Mouse (Mus musculus): ENCODE data around the gene Gse1. TPM values are rescaled to one million over a fixed set of nuclear protein-coding genes. Genes with fewer than 3 reads are reported as not detected.
A peak's percentile ranks its signal among the peaks of the same experiment; 100 is the strongest.

Gse1 gene
- 22.2 and 23.6 TPM in 2 replicates for polyA plus RNA-seq (2014; fragmentation: Nextera tagmentation; extraction: Ambion mirVana)

DNA sequence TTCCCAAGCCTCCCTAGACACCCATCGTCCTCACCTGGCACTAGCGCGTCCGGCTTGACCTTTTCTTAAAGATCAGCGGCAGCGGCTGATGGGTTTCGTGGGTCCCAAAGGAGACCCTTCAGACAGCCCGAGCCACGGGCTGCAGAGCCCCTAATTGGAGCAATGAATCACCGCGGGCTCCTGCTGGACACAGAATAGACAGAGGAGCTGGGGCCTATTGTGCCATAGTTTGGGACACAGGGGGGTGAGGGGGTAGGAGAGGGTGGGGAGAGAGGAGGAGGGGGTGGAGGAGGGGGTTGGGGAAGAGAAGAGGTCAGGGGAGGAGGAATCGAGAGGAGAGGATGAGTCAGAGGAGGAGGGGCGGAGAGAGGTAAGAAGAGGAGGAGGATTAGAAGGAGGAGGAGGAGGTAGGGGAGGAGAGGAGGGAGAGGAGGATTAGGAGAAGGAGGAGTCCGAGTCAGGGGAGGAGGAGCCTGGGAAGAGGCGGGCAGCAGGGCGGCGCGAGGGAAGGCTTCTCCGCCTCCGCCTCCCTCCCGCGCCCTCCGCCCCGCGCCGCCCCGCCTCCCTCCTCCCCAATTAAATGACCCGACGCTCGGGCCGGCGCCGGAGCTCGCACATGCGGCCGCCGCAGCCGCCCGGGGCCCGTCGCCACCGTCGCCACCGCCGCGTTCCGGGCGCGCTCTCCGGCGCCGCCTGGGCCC is at the start of gene Gse1:
Gse1 (plus strand) TSS at position 566 of the 701 bp plus-strand sequence.
- H3K4me2 ChIP-seq (ENCODE audit: low read depth, low read length, severe bottlenecking): peak within 1 kb of the TSS; percentile 98
- H3K9me3 ChIP-seq (ENCODE audit: control insufficient read depth, low read length): no peaks in the 10 kb centered on the region
- DNase-seq (ENCODE audit: low spot score) (peak; percentile 94), ATAC-seq (replicated peaks; ENCODE audit: low FRiP score) (peak; percentile 75)
- peak within 1 kb of the TSS; percentile 71 for H3K9ac ChIP-seq (ENCODE audit: low read length)
- H3K4me3 ChIP-seq (ENCODE audit: low read depth, low read length): peak within 1 kb of the TSS; percentile 63
- peaks cover 72% of the 10 kb centered on the region for H3K4me1 ChIP-seq (replicated peaks; ENCODE audit: control insufficient read depth, insufficient read depth, low read length)
- H3K27me3 ChIP-seq (ENCODE audit: control insufficient read depth, insufficient read depth, low read length): peaks cover 13% of the 10 kb centered on the region
- H3K36me3 ChIP-seq (ENCODE audit: control insufficient read depth, insufficient read depth, low read length): no peaks in the 10 kb centered on the region
- WGBS: 0% methylated on average over 22 of the region's 52 CpGs
- peak within 1 kb of the TSS; percentile 72; the same call in 1 of the 2 replicates for H3K27ac ChIP-seq (ENCODE audit: low read depth, low read length)

DNA sequence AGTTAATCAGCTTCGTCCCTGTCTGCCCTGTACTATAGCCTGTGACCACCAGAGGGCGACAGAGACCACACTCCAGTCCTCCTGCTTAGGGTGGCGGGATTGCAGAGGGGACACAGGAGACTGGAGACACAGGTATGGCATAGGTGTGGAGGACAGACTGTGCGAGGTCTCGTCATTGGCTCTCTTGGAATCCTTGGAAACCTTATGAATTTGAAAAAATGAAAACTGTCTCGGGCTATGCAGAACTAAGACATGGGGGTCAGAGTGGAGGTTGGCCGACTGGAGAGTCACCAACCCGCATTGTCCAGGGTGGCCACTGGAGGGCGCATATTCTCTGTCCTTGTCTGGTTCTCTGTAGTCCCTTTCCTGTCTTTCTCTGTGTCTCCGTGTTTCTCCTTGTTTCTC is 49.2 kb upstream of the Gse1 start:
- H3K27me3 ChIP-seq (ENCODE audit: control insufficient read depth, insufficient read depth, low read length): peaks cover 6% of the 10 kb centered on the region; the same call in 1 of the 2 replicates
- H3K4me1 ChIP-seq (replicated peaks; ENCODE audit: control insufficient read depth, insufficient read depth, low read length): peaks cover 35% of the 10 kb centered on the region
- H3K4me2 ChIP-seq (ENCODE audit: low read depth, low read length, severe bottlenecking): peak overlapping the region; percentile 40; the same call in 1 of the 2 replicates
- DNase-seq (ENCODE audit: low spot score): peak; percentile 97
- no peaks in the 10 kb centered on the region for H3K9me3 ChIP-seq (ENCODE audit: control insufficient read depth, low read length)
- 0% methylated on average over 10 of the region's 10 CpGs for WGBS
- H3K4me3 ChIP-seq (ENCODE audit: low read depth, low read length): no peak overlapping the region
- ATAC-seq (replicated peaks; ENCODE audit: low FRiP score): peak; percentile 34
- H3K9ac ChIP-seq (ENCODE audit: low read length): peak overlapping the region; percentile 16; the same call in 1 of the 2 replicates
- no peaks in the 10 kb centered on the region for H3K36me3 ChIP-seq (ENCODE audit: control insufficient read depth, insufficient read depth, low read length)
- no peak overlapping the region for H3K27ac ChIP-seq (ENCODE audit: low read depth, low read length)

DNA sequence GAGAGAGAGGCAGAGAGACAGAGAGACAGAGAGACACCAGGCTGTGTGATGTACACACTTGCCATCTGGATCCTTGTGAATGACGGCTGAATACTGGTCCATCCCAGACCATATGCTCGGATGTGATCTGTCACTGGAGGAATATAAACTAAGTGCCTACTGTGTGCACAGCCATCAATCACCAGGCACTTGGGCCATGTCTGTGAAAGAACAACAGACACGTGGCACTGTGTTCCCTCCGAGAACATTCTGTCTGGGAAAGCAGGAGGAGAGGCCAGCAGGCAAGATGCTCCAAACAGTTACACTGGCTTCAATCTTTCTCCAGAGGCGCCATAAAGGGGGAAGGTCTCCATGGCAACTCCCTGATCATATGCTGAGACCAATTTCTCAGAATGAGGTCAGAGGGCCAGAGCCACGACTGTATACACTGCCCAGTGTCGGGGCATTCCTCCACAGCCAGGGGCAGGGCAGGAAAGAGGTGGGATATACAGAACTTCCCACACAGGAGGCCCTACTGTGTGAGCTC is 47.7 kb upstream of the Gse1 start:
- no peaks in the 10 kb centered on the region for H3K27me3 ChIP-seq (ENCODE audit: control insufficient read depth, insufficient read depth, low read length)
- H3K36me3 ChIP-seq (ENCODE audit: control insufficient read depth, insufficient read depth, low read length): no peaks in the 10 kb centered on the region
- 58% methylated on average over 7 of the region's 7 CpGs for WGBS
- DNase-seq (ENCODE audit: low spot score) (no peak), ATAC-seq (replicated peaks; ENCODE audit: low FRiP score) (no peak)
- peaks cover 42% of the 10 kb centered on the region for H3K4me1 ChIP-seq (replicated peaks; ENCODE audit: control insufficient read depth, insufficient read depth, low read length)
- no peak overlapping the region for H3K27ac ChIP-seq (ENCODE audit: low read depth, low read length)
- H3K4me3 ChIP-seq (ENCODE audit: low read depth, low read length): no peak overlapping the region
- no peak overlapping the region for H3K4me2 ChIP-seq (ENCODE audit: low read depth, low read length, severe bottlenecking)
- no peaks in the 10 kb centered on the region for H3K9me3 ChIP-seq (ENCODE audit: control insufficient read depth, low read length)
- H3K9ac ChIP-seq (ENCODE audit: low read length): no peak overlapping the region; the same call in 1 of the 2 replicates

DNA sequence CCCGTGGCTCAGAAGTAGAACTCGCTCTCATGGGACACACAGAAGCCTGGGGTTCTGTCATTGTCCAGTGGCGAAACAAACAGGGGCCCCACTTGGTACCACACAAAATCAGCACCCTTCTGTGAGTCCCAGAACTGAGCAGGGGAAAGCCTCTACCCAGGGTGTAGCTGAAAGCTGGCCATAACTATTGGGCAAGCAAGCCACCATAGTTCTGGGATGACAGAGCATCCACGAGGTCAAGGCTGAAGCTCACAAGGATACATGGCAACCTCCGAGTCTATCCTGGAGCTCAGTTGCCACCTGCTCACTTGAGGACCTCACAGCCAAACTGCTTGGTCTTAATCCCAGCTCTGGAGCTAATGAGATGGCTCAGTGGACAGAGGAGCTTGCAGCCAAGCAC is 47.0 kb upstream of the Gse1 start:
- DNase-seq (ENCODE audit: low spot score) (no peak), ATAC-seq (replicated peaks; ENCODE audit: low FRiP score) (no peak)
- Histone ChIP-seq H3K4me3 (ENCODE audit: low read depth, low read length) (no peak overlapping the region), H3K4me2 (ENCODE audit: low read depth, low read length, severe bottlenecking) (no peak overlapping the region), H3K36me3 (ENCODE audit: control insufficient read depth, insufficient read depth, low read length) (no peaks in the 10 kb centered on the region), H3K9ac (ENCODE audit: low read length) (no peak overlapping the region), H3K27me3 (ENCODE audit: control insufficient read depth, insufficient read depth, low read length) (no peaks in the 10 kb centered on the region), H3K9me3 (ENCODE audit: control insufficient read depth, low read length) (no peaks in the 10 kb centered on the region), H3K4me1 (replicated peaks; ENCODE audit: control insufficient read depth, insufficient read depth, low read length) (peaks cover 41% of the 10 kb centered on the region), H3K27ac (ENCODE audit: low read depth, low read length) (no peak overlapping the region)
- WGBS: 86% methylated on average over 5 of the region's 5 CpGs

DNA sequence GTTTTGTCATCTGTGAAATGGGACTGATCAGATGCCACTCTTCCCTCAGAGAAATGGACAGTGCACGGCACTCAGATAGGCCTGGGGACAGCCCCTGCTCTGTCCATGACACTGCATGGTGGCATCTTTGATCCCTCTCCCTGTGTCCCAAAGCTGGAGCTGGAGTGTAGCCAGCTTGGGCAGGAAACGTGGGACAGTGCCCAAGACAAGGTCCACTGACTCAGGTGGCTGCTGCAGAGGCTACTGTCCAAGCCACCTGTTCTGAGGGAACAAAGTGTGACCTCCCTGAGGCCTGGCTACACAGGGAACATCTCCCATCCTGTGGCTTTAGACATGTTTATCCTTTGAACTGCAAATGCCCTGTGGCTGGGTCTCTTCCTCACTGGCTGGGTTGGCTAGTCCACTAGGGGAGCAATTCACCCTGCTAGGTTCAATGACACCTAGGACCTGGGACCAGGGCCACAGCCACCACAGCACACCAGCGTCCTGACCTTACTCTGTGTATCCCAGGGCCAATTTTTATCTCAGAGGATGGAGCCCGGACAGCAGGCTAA is 46.3 kb upstream of the Gse1 start:
- no peaks in the 10 kb centered on the region for H3K9me3 ChIP-seq (ENCODE audit: control insufficient read depth, low read length)
- no peak for DNase-seq (ENCODE audit: low spot score)
- H3K4me2 ChIP-seq (ENCODE audit: low read depth, low read length, severe bottlenecking): no peak overlapping the region
- ATAC-seq (replicated peaks; ENCODE audit: low FRiP score): no peak
- H3K36me3 ChIP-seq (ENCODE audit: control insufficient read depth, insufficient read depth, low read length): no peaks in the 10 kb centered on the region
- H3K4me3 ChIP-seq (ENCODE audit: low read depth, low read length): no peak overlapping the region
- no peak overlapping the region for H3K27ac ChIP-seq (ENCODE audit: low read depth, low read length)
- H3K27me3 ChIP-seq (ENCODE audit: control insufficient read depth, insufficient read depth, low read length): no peaks in the 10 kb centered on the region
- no peak overlapping the region for H3K9ac ChIP-seq (ENCODE audit: low read length)
- peaks cover 34% of the 10 kb centered on the region for H3K4me1 ChIP-seq (replicated peaks; ENCODE audit: control insufficient read depth, insufficient read depth, low read length)
- 76% methylated on average over 4 of the region's 4 CpGs for WGBS

DNA sequence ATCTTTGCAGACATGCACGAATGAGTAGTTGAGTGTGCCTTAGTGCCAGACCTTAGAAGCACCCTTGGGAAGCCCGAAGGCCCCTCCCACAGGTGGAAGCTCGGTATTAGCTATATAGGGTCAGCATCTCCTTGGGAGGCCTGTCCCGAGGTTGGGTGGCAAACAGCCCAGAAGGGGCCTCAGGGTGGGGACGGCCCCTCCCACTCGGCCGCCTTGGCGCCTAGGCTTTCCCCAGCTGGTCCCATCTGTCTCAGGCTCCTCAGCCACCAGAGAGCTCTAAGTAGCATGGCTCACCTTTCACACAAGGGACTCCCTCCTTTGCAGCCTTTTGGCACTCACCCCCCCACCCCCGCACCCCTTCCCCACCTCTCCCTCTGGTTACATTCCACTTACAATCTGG is 43.9 kb upstream of the Gse1 start:
- Histone ChIP-seq H3K4me2 (ENCODE audit: low read depth, low read length, severe bottlenecking) (no peak overlapping the region), H3K27me3 (ENCODE audit: control insufficient read depth, insufficient read depth, low read length) (no peaks in the 10 kb centered on the region), H3K9ac (ENCODE audit: low read length) (no peak overlapping the region), H3K4me1 (replicated peaks; ENCODE audit: control insufficient read depth, insufficient read depth, low read length) (peaks cover 19% of the 10 kb centered on the region), H3K9me3 (ENCODE audit: control insufficient read depth, low read length) (no peaks in the 10 kb centered on the region), H3K4me3 (ENCODE audit: low read depth, low read length) (no peak overlapping the region), H3K36me3 (ENCODE audit: control insufficient read depth, insufficient read depth, low read length) (no peaks in the 10 kb centered on the region), H3K27ac (ENCODE audit: low read depth, low read length) (no peak overlapping the region)
- ATAC-seq (replicated peaks; ENCODE audit: low FRiP score) (no peak), DNase-seq (ENCODE audit: low spot score) (no peak)
- WGBS: 46% methylated on average over 9 of the region's 9 CpGs

DNA sequence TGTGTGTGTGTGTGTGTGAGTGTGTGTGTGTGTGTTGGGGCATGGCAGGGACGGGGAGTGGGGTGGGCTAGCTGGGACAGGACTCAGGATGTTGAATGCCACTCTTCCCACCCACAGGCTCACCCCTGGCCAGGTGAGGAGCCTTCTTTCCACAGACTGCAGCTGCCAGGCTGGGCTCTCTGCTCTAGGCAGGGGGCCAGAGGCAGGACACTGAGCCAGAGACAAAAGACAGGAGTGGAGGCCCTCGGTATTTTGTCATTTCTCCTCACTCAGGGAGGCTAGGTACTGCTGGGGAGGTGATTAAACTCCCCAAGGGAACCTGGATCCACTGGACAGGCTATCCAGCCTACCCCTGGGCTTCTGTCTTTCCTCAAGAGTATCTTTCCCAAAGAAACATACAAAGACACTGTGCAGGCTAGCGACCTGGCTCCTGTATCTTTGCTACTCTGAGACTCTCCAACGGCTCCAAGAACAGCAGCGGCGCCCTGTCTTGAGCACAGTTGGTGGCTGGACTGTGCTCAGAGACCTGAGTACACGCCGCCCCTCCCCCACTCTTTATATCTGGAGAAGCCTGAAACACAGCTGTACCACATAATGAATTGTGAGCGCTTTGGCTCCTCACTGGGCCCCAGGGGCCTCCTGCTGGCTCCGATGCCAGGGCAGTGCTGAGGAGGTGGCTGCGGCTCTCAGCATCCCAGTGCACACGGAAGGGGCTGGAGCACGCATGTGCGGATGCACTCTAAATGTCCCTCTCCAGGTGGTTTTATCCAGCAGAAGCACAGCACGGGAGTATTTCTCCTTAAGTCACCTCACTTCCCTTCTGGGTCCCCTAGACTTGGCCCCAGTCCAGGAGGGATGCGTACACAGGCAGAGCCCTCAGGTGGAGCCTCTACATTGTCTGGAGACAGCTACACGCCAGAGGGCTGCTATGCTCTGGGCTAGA is 43.1 kb upstream of the Gse1 start:
- Histone ChIP-seq H3K9me3 (ENCODE audit: control insufficient read depth, low read length) (no peaks in the 10 kb centered on the region), H3K36me3 (ENCODE audit: control insufficient read depth, insufficient read depth, low read length) (no peaks in the 10 kb centered on the region), H3K27me3 (ENCODE audit: control insufficient read depth, insufficient read depth, low read length) (no peaks in the 10 kb centered on the region), H3K27ac (ENCODE audit: low read depth, low read length) (peak overlapping the region; percentile 66), H3K9ac (ENCODE audit: low read length) (peak overlapping the region; percentile 43), H3K4me3 (ENCODE audit: low read depth, low read length) (no peak overlapping the region), H3K4me1 (replicated peaks; ENCODE audit: control insufficient read depth, insufficient read depth, low read length) (peaks cover 17% of the 10 kb centered on the region), H3K4me2 (ENCODE audit: low read depth, low read length, severe bottlenecking) (peak overlapping the region; percentile 25)
- 37% methylated on average over 17 of the region's 17 CpGs for WGBS
- DNase-seq (ENCODE audit: low spot score) (peak; percentile 72), ATAC-seq (replicated peaks; ENCODE audit: low FRiP score) (peak; percentile 31; the same call in 1 of the 2 replicates)

DNA sequence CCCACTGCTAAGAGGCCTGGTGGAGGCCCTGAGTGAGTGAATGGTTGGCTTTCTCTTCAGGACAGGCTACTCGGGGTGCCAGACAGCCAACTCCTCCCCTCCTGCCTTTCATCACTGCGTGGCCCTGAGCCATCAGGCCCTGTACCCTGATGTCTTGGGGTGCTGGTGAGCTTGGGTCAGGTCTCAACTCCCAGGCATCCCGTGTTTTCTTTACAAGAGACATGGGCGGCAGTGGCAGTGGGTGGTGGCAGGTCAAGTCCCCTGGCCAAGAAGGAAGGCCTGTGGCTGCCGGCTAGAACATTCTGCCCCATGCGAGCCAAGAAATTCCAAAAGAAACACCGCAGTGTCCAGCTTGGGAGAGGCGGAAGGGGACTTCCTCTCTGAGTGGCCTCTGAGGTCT is 41.8 kb upstream of the Gse1 start:
- no peak overlapping the region for H3K4me2 ChIP-seq (ENCODE audit: low read depth, low read length, severe bottlenecking)
- peaks cover 13% of the 10 kb centered on the region for H3K4me1 ChIP-seq (replicated peaks; ENCODE audit: control insufficient read depth, insufficient read depth, low read length)
- DNase-seq (ENCODE audit: low spot score): no peak
- no peak for ATAC-seq (replicated peaks; ENCODE audit: low FRiP score)
- no peaks in the 10 kb centered on the region for H3K27me3 ChIP-seq (ENCODE audit: control insufficient read depth, insufficient read depth, low read length)
- H3K4me3 ChIP-seq (ENCODE audit: low read depth, low read length): no peak overlapping the region
- no peaks in the 10 kb centered on the region for H3K9me3 ChIP-seq (ENCODE audit: control insufficient read depth, low read length)
- no peaks in the 10 kb centered on the region for H3K36me3 ChIP-seq (ENCODE audit: control insufficient read depth, insufficient read depth, low read length)
- no peak overlapping the region for H3K9ac ChIP-seq (ENCODE audit: low read length)
- no peak overlapping the region for H3K27ac ChIP-seq (ENCODE audit: low read depth, low read length)
- 70% methylated on average over 8 of the region's 8 CpGs for WGBS
